Mouse (Mus musculus) gastrocnemius, postnatal 10 days (tissue): ENCODE measurements around the gene 1700029I15Rik. TPM values are rescaled to one million over a fixed set of nuclear protein-coding genes. Genes with fewer than 3 reads are reported as not detected.

ENCODE experiments used
- DNase-seq: peaks from one replicate; pipeline ENCODE4 v3.0.0; 2021; ENCODE audit warnings: mixed read lengths
- microRNA-seq, 2 experiments: library from miRNA; unstranded; fragments of <30 nt; microRNA quantifications; one replicate each; pipeline ENCODE4 v1.2.0; 2021
- total RNA-seq, 2 experiments: library from RNA; stranded (reverse); gene quantifications; 2 replicates each; pipeline ENCODE4 v1.2.3; 2021

1700029I15Rik gene
- total RNA-seq, 2 experiments from 2014 or later, result 0.80 to 1.9 TPM

GRCm38 (mm10) chr2:92427882-92428281 lies 45.5 kb downstream of the 1700029I15Rik start:
- peak; percentile 51 for DNase-seq

- DNase-seq, result no peak
Observed at GRCm38 (mm10) chr2:92430089-92430488, 47.8 kb downstream of the 1700029I15Rik start.

GRCm38 (mm10) chr2:92430723-92431541 lies 48.6 kb downstream of the 1700029I15Rik start:
- DNase-seq, result peak; percentile 44

GRCm38 (mm10) chr2:92431611-92432179 lies 49.4 kb downstream of the 1700029I15Rik start:
- no peak for DNase-seq

- peak; percentile 74 for DNase-seq
Observed at GRCm38 (mm10) chr2:92432299-92433295, 50.3 kb downstream of the 1700029I15Rik start.

- DNase-seq, result peak; percentile 97
Observed at GRCm38 (mm10) chr2:92433578-92434374, 51.4 kb downstream of the 1700029I15Rik start, which contains the start of gene Cry2. Gene Cry2, minus strand, starts transcription at chr2:92434043.

- no peak for DNase-seq
Observed at GRCm38 (mm10) chr2:92434375-92434745, 52.0 kb downstream of the 1700029I15Rik start.

- no peak for DNase-seq
Observed at GRCm38 (mm10) chr2:92435023-92435422, 52.7 kb downstream of the 1700029I15Rik start.

Small RNA genes lying within 50 kb of the gene (microRNA-seq; reads per million reads assigned to microRNA genes)
- gene Mir7000, result 0 to 0.32 reads per million in 2 experiments

Other genes with a start within 250 kb of the 1700029I15Rik start
- gene Pex16, start 7.9 kb upstream of the 1700029I15Rik start, total RNA-seq, result 10 to 100 TPM; 19.0 to 22.2 TPM
- under 1 TPM; 0.40 to 0.70 TPM for gene Large2, start 7.7 kb upstream of the 1700029I15Rik start, total RNA-seq
- gene Mapk8ip1, start 18.7 kb downstream of the 1700029I15Rik start, total RNA-seq, result 10 to 100 TPM; 24.1 to 27.2 TPM
- gene Cry2, start 51.5 kb downstream of the 1700029I15Rik start, total RNA-seq, result 10 to 100 TPM; 35.7 to 42.7 TPM
- gene Slc35c1, start 78.0 kb downstream of the 1700029I15Rik start, total RNA-seq, result 1 to 10 TPM; 5.9 to 6.7 TPM
- 1 to 10 TPM; 4.9 to 6.1 TPM for gene Chst1, start 217.2 kb downstream of the 1700029I15Rik start, total RNA-seq